Mouse (Mus musculus) left cerebral cortex, adult 2 months (tissue): Measurements from ENCODE around the gene Tbxa2r. TPM values are rescaled to one million over a fixed set of nuclear protein-coding genes. Genes with fewer than 3 reads are reported as not detected.
A peak's percentile ranks its signal among the peaks of the same experiment; 100 is the strongest.

Source experiments
- DNase-seq, 2 experiments: peaks; one replicate each; pipeline ENCODE4 v3.0.0; 2021 to 2022; ENCODE audit warnings: low spot score in 2 of 2, mixed read lengths in 1 of 2; ENCODE audit errors: extremely low spot score in 1 of 2
- H3K27ac ChIP-seq: fragments of 200-600 bp; 2 replicates; pipeline ENCODE4 v1.8.1; 2022
- H3K4me3 ChIP-seq: fragments of 200-600 bp; 2 replicates; pipeline ENCODE4 v1.8.1; 2022
- CTCF ChIP-seq: fragments of 200-600 bp; IDR thresholded peaks from 2 replicates; pipeline ENCODE4 v1.8.1; 2022; ENCODE audit warnings: antibody characterized with exemption, mild to moderate bottlenecking, moderate library complexity
- intact Hi-C: fragments of 180-260 bp; cut with DNase I; formaldehyde crosslinking; loops from one replicate; pipeline ENCODE4 v1.15.1; 2025
- total RNA-seq, 2 experiments: library from RNA; stranded (reverse); gene quantifications; 2 replicates each; pipeline ENCODE4 v1.2.3; 2021

The Tbxa2r gene
- total RNA-seq, 2 experiments from 2014 or later = 0.70 to 0.82 TPM

- intact Hi-C loops = loop anchor here (5.0 kb wide), 1 partner anchor 54 kb away; no protein-coding TSS in a partner anchor
- TF ChIP-seq CTCF = peak; percentile 87
- DNase-seq = peak in 1 of 2 experiments; percentile 66
- no peak overlapping the region for H3K4me3 ChIP-seq
- H3K27ac ChIP-seq = no peak overlapping the region
Observed at GRCm38 (mm10) chr10:81341333-81341949, 12.9 kb downstream of the Tbxa2r start.

DNA sequence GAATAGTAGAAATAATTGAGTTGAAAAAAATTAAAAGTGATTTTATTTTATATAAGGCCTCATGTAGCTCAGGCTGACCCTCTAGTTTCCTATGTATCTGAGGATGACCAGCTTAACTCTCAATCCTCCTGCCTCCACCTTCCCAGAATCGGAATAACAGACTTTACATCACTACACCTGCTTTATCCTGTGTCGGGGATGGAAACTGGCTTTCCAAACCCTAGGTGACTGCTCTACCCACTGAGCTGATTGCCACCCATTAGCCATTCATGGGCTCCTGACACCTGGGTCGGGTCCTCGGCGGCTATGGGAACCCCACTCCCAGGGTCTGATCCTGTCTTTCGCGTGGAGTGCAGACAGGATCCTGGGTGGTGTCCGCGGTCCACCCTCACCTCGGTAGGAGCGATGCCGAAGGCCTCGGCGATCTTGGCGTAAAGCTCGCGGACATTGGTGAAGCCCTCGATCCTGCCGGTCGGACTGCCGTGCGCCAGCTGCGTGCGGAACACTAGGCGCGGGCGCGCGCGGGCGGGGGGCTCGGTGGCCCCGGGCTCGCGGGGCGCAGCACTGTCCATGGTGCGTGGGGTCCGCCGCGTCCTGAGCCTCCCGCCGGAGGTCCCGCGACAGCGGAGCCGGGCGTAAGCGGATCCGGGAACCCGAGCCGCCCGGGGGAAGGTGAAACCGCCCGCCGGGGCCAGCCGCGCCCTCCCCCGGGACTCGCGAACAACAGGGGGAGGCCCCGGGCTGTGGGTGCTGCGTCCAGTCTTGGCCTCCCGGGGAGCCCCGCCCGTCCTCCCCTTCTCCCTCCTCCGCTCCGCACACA lies 14.4 kb downstream of the Tbxa2r start, which contains the start of gene Gipc3:
Gipc3 (minus strand) TSS at position 581 of the 820 bp plus-strand sequence.
- intact Hi-C loops = loop anchor here (5.0 kb wide), 1 partner anchor 56 kb away; no protein-coding TSS in a partner anchor
- H3K27ac ChIP-seq = no peak within 1 kb of the TSS
- peak within 1 kb of the TSS; percentile 46 for H3K4me3 ChIP-seq
- TF ChIP-seq CTCF = no peak
- DNase-seq = no peak

GRCm38 (mm10) chr10:81344421-81345161 lies 16.1 kb downstream of the Tbxa2r start:
- intact Hi-C loops = loop anchor here (5.0 kb wide), 1 partner anchor 57 kb away; no protein-coding TSS in a partner anchor

GRCm38 (mm10) chr10:81345162-81345534 lies 16.6 kb downstream of the Tbxa2r start:
- intact Hi-C loops = no loop called here
- no peak overlapping the region for H3K4me3 ChIP-seq
- no peak overlapping the region for H3K27ac ChIP-seq
- DNase-seq = no peak
- TF ChIP-seq CTCF = no peak

More at GRCm38 (mm10) chr10:81344421-81345161, 16.1 kb downstream of the Tbxa2r start:
- no peak overlapping the region for H3K4me3 ChIP-seq
- H3K27ac ChIP-seq = no peak overlapping the region
- no peak for DNase-seq
- TF ChIP-seq CTCF = peak; percentile 41

- no peak overlapping the region for H3K4me3 ChIP-seq
- DNase-seq = peak; percentile 52 to 65
- TF ChIP-seq CTCF = peak; percentile 43
- no peak overlapping the region for H3K27ac ChIP-seq
- intact Hi-C loops = no loop called here
Observed at GRCm38 (mm10) chr10:81346453-81347067, 18.0 kb downstream of the Tbxa2r start.

- no peak for TF ChIP-seq CTCF
- no peak overlapping the region for H3K27ac ChIP-seq
- H3K4me3 ChIP-seq = peak overlapping the region; percentile 62
- DNase-seq = no peak
- intact Hi-C loops = no loop called here
Observed at GRCm38 (mm10) chr10:81349146-81349545, 20.6 kb downstream of the Tbxa2r start.

DNA sequence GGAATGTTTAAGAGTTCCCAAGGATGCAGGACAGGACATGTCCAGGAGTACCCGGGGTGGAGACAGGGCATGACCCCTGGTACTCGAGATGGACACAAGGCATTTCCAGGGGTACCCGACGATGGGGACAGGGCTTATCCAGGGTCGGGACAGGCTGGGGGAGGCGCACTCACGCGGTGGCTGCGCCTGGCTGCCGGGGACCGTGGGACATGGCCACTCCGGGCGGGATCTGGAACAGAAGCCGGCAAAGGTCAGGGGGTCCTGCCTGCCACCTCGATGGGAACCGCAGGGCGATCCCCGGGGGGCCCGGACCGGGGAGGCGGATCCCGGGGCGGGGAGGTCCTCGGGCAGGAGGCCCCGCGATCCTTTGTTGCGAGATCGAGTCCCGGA lies 21.4 kb downstream of the Tbxa2r start:
- H3K27ac ChIP-seq = peak overlapping the region; percentile 49

GRCm38 (mm10) chr10:81350351-81351063 lies 22.0 kb downstream of the Tbxa2r start, which contains the start of gene Hmg20b:
Hmg20b (minus strand) TSS chr10:81350480.
- Histone ChIP-seq H3K4me3 (peak within 1 kb of the TSS; percentile 62), H3K27ac (peak within 1 kb of the TSS; percentile 79)
- intact Hi-C loops = loop anchor here (2.0 to 5.0 kb wide), 3 partner anchors 30 to 153 kb away; partner anchors contain the start of gene Cactin
- peak; percentile 89 for TF ChIP-seq CTCF
- peak; percentile 99 to 100 for DNase-seq

More for the DNA sequence above, 21.4 kb downstream of the Tbxa2r start:
- no peak for TF ChIP-seq CTCF
- no peak for DNase-seq
- peak overlapping the region; percentile 62 for H3K4me3 ChIP-seq
- intact Hi-C loops = loop anchor here (2.0 to 5.0 kb wide), 3 partner anchors 29 to 153 kb away; partner anchors contain the start of gene Cactin

DNA sequence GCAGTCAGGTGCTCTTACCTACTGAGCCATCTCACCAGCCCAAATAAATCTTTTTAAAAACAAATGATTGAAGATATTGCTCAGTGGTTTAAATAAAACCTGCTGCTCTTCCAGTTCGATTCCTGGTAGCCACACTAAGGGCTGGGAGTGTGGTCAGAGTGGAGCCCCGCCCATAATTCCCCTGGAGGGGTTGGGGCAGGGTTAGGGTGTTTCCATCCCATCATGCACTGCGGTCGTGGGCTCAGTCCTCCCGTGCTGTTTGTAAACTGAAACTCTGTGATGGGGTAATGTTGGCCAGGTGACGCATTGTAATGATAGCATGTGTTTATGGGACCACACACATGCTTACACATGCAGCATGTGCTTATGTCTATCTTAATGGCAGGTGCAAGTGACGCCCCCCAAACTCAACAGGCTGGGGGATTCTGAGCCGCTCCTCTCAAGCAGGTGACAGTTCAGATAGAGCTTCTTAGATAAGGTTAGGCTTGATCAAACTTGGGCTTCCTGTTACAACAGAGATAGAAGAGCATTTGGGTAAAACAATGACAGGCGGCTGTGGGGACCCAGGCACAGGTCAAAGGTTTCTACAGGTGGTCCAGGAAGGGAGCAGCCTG lies 23.3 kb downstream of the Tbxa2r start:
- DNase-seq = no peak
- intact Hi-C loops = loop anchor here (2.0 to 5.0 kb wide), 3 partner anchors 31 to 154 kb away; partner anchors contain the start of gene Cactin
- TF ChIP-seq CTCF = no peak
- Histone ChIP-seq H3K27ac (no peak overlapping the region), H3K4me3 (no peak overlapping the region)
